Mouse (Mus musculus): ENCODE measurements around the gene Wscd2. TPM values are rescaled to one million over a fixed set of nuclear protein-coding genes. Genes with fewer than 3 reads are reported as not detected.
"Not testable (repeated sequence)": the region's sequence is repeated elsewhere in the genome, so short reads cannot be mapped to it uniquely, and the experiment has no call there.

The Wscd2 gene
- polyA plus RNA-seq, 1 experiment: not detected

- Histone ChIP-seq H3ac (ENCODE audit: control insufficient read depth, insufficient read length) (no peak overlapping the region), H3K4me2 (ENCODE audit: low read depth) (no peak overlapping the region), H3K27me3 (ENCODE audit: control insufficient read depth, insufficient read depth, insufficient read length) (peaks cover 29% of the 10 kb centered on the region), H3K79me2 (ENCODE audit: control insufficient read depth, insufficient read depth) (no peaks in the 10 kb centered on the region), H3K36me3 (ENCODE audit: control insufficient read depth, insufficient read depth) (no peaks in the 10 kb centered on the region), H3K4me3 (no peak overlapping the region)
- TF ChIP-seq MAX (IDR thresholded peaks at IDR 0.05; ENCODE audit: low read depth) (no peak), MYOG (IDR thresholded peaks at IDR 0.05; ENCODE audit: control insufficient read depth in 1 of 3, insufficient read depth in 1 of 3, insufficient read length in 2 of 3, low read depth in 2 of 3) (no peak), REST (IDR thresholded peaks at IDR 0.05; ENCODE audit: insufficient read depth, insufficient read length) (no peak), SRF (IDR thresholded peaks at IDR 0.05; ENCODE audit: control insufficient read depth, insufficient read length, low read depth) (no peak), POLR2A (IDR thresholded peaks at IDR 0.05; ENCODE audit: insufficient read length, low read depth) (no peak), E2F4 (IDR thresholded peaks at IDR 0.05; ENCODE audit: insufficient read depth) (no peak), POLR2AphosphoS2 (IDR thresholded peaks at IDR 0.05; ENCODE audit: insufficient read length, low read depth) (no peak), MYOD1 (IDR thresholded peaks at IDR 0.05; ENCODE audit: control insufficient read depth in 1 of 3, insufficient read length in 2 of 3, low read depth in 2 of 3) (no peak), USF1 (IDR thresholded peaks at IDR 0.05; ENCODE audit: low read depth) (no peak), CEBPB (IDR thresholded peaks at IDR 0.05; ENCODE audit: insufficient read depth, poor library complexity, severe bottlenecking) (no peak), TCF3 (IDR thresholded peaks at IDR 0.05; ENCODE audit: insufficient read length, low read depth) (no peak), TCF12 (IDR thresholded peaks at IDR 0.05; ENCODE audit: insufficient read depth, poor library complexity, severe bottlenecking) (no peak)
These were observed 90.7 kb downstream of the Wscd2 start for GRCm38 (mm10) chr5:113580801-113581200.

GRCm38 (mm10) chr5:113583424-113584162, 93.5 kb downstream of the Wscd2 start:
- Histone ChIP-seq H3K4me2 (ENCODE audit: low read depth) (no peak overlapping the region), H3K36me3 (ENCODE audit: control insufficient read depth, insufficient read depth) (no peaks in the 10 kb centered on the region), H3ac (ENCODE audit: control insufficient read depth, insufficient read length) (no peak overlapping the region), H3K79me2 (ENCODE audit: control insufficient read depth, insufficient read depth) (no peaks in the 10 kb centered on the region), H3K4me3 (no peak overlapping the region), H3K27me3 (ENCODE audit: control insufficient read depth, insufficient read depth, insufficient read length) (peaks cover 10% of the 10 kb centered on the region)
- TF ChIP-seq POLR2AphosphoS2 (IDR thresholded peaks at IDR 0.05; ENCODE audit: insufficient read length, low read depth): no peak
- no peak for TF ChIP-seq TCF12 (IDR thresholded peaks at IDR 0.05; ENCODE audit: insufficient read depth, poor library complexity, severe bottlenecking)
- no peak for TF ChIP-seq CEBPB (IDR thresholded peaks at IDR 0.05; ENCODE audit: insufficient read depth, poor library complexity, severe bottlenecking)
- TF ChIP-seq USF1 (IDR thresholded peaks at IDR 0.05; ENCODE audit: low read depth): no peak
- no peak for TF ChIP-seq MYOG (IDR thresholded peaks at IDR 0.05; ENCODE audit: control insufficient read depth in 1 of 3, insufficient read depth in 1 of 3, insufficient read length in 2 of 3, low read depth in 2 of 3)
- TF ChIP-seq MAX (IDR thresholded peaks at IDR 0.05; ENCODE audit: low read depth): no peak

DNA sequence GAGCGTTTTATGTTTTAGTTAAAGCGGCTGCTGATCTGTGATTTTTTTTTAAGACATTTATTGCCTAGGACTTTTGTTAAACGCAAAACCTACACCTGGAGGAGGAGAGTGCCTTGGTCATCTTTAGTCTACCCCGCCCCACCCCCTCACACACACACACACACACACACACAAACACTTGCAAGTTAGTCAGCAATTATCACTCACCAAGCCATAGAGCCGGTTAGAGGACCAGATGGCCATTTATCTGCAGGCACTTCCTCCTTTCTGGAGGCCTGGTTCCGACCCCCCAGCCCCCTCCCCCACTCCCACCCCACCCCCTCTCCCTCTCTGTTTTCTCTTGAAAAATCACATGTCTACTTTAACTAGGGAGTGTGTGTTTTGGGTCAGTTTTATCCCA, 94.3 kb downstream of the Wscd2 start:
- Histone ChIP-seq H3K36me3 (ENCODE audit: control insufficient read depth, insufficient read depth) (no peaks in the 10 kb centered on the region), H3K27me3 (ENCODE audit: control insufficient read depth, insufficient read depth, insufficient read length) (peaks cover 1% of the 10 kb centered on the region)
- TF ChIP-seq MYOD1 (IDR thresholded peaks at IDR 0.05; ENCODE audit: control insufficient read depth in 1 of 3, insufficient read length in 2 of 3, low read depth in 2 of 3) (no peak), E2F4 (IDR thresholded peaks at IDR 0.05; ENCODE audit: insufficient read depth) (no peak), SRF (IDR thresholded peaks at IDR 0.05; ENCODE audit: control insufficient read depth, insufficient read length, low read depth) (no peak), MAX (IDR thresholded peaks at IDR 0.05; ENCODE audit: low read depth) (no peak), POLR2A (IDR thresholded peaks at IDR 0.05; ENCODE audit: insufficient read length, low read depth) (no peak), POLR2AphosphoS2 (IDR thresholded peaks at IDR 0.05; ENCODE audit: insufficient read length, low read depth) (no peak), REST (IDR thresholded peaks at IDR 0.05; ENCODE audit: insufficient read depth, insufficient read length) (no peak), TCF12 (IDR thresholded peaks at IDR 0.05; ENCODE audit: insufficient read depth, poor library complexity, severe bottlenecking) (no peak), MYOG (IDR thresholded peaks at IDR 0.05; ENCODE audit: control insufficient read depth in 1 of 3, insufficient read depth in 1 of 3, insufficient read length in 2 of 3, low read depth in 2 of 3) (no peak), USF1 (IDR thresholded peaks at IDR 0.05; ENCODE audit: low read depth) (no peak), CEBPB (IDR thresholded peaks at IDR 0.05; ENCODE audit: insufficient read depth, poor library complexity, severe bottlenecking) (no peak), TCF3 (IDR thresholded peaks at IDR 0.05; ENCODE audit: insufficient read length, low read depth) (no peak)

GRCm38 (mm10) chr5:113585619-113586457, 95.7 kb downstream of the Wscd2 start:
- H3ac ChIP-seq (ENCODE audit: control insufficient read depth, insufficient read length); H3K79me2 ChIP-seq (ENCODE audit: control insufficient read depth, insufficient read depth); H3K4me3 ChIP-seq; H3K36me3 ChIP-seq (ENCODE audit: control insufficient read depth, insufficient read depth); H3K27me3 ChIP-seq (ENCODE audit: control insufficient read depth, insufficient read depth, insufficient read length); H3K4me2 ChIP-seq (ENCODE audit: low read depth): not testable (repeated sequence)

More for the DNA sequence above, 94.3 kb downstream of the Wscd2 start:
- no peak overlapping the region for H3K4me2 ChIP-seq (ENCODE audit: low read depth)
- H3K4me3 ChIP-seq: no peak overlapping the region
- H3K79me2 ChIP-seq (ENCODE audit: control insufficient read depth, insufficient read depth): no peaks in the 10 kb centered on the region
- no peak overlapping the region for H3ac ChIP-seq (ENCODE audit: control insufficient read depth, insufficient read length)

- not testable (repeated sequence) for H3ac ChIP-seq (ENCODE audit: control insufficient read depth, insufficient read length); H3K27me3 ChIP-seq (ENCODE audit: control insufficient read depth, insufficient read depth, insufficient read length); H3K4me2 ChIP-seq (ENCODE audit: low read depth); H3K36me3 ChIP-seq (ENCODE audit: control insufficient read depth, insufficient read depth); H3K79me2 ChIP-seq (ENCODE audit: control insufficient read depth, insufficient read depth); H3K4me3 ChIP-seq
These were observed 96.3 kb downstream of the Wscd2 start for GRCm38 (mm10) chr5:113586458-113586849.
